Mouse (Mus musculus): ENCODE measurements around the gene Sh3rf1. TPM values are rescaled to one million over a fixed set of nuclear protein-coding genes. Genes with fewer than 3 reads are reported as not detected.

Gene Sh3rf1
- polyA plus RNA-seq, 1 experiment = 3.8 TPM

GRCm38 (mm10) chr8:61346941-61347340 is 123.3 kb downstream of the Sh3rf1 start:
- Histone ChIP-seq H3K79me2 (ENCODE audit: control insufficient read depth, insufficient read depth) (no peaks in the 10 kb centered on the region), H3K27me3 (ENCODE audit: control insufficient read depth, insufficient read depth, insufficient read length) (no peaks in the 10 kb centered on the region), H3K79me3 (ENCODE audit: low read depth) (no peaks in the 10 kb centered on the region), H3K4me3 (ENCODE audit: insufficient read depth, poor library complexity, severe bottlenecking) (no peak overlapping the region), H3ac (ENCODE audit: control insufficient read depth, insufficient read length, low read depth) (no peak overlapping the region), H3K36me3 (ENCODE audit: control insufficient read depth, insufficient read depth) (peaks cover 11% of the 10 kb centered on the region)
- TF ChIP-seq FOSL1 (IDR thresholded peaks at IDR 0.05; ENCODE audit: insufficient read depth, low read length, poor library complexity, severe bottlenecking) = no peak
- no peak for TF ChIP-seq USF1 (IDR thresholded peaks at IDR 0.05; ENCODE audit: low read depth)
- no peak for TF ChIP-seq MYOG (IDR thresholded peaks at IDR 0.05; ENCODE audit: control insufficient read depth, extremely low read depth, insufficient read length)
- TF ChIP-seq CEBPB (IDR thresholded peaks at IDR 0.05; ENCODE audit: low read depth) = no peak
- no peak for TF ChIP-seq MAX (IDR thresholded peaks at IDR 0.05)
- TF ChIP-seq CTCF (IDR thresholded peaks at IDR 0.05; ENCODE audit: control insufficient read depth, insufficient read depth, insufficient read length) = no peak
- no peak for TF ChIP-seq MYOD1 (IDR thresholded peaks at IDR 0.05; ENCODE audit: control insufficient read depth, insufficient read length, low read depth)

- Histone ChIP-seq H3K36me3 (ENCODE audit: control insufficient read depth, insufficient read depth) (peaks cover 11% of the 10 kb centered on the region), H3K27me3 (ENCODE audit: control insufficient read depth, insufficient read depth, insufficient read length) (no peaks in the 10 kb centered on the region), H3K4me3 (ENCODE audit: insufficient read depth, poor library complexity, severe bottlenecking) (no peak overlapping the region), H3ac (ENCODE audit: control insufficient read depth, insufficient read length, low read depth) (no peak overlapping the region), H3K79me3 (ENCODE audit: low read depth) (no peaks in the 10 kb centered on the region), H3K79me2 (ENCODE audit: control insufficient read depth, insufficient read depth) (no peaks in the 10 kb centered on the region)
- no peak for TF ChIP-seq MYOG (IDR thresholded peaks at IDR 0.05; ENCODE audit: control insufficient read depth, extremely low read depth, insufficient read length)
- no peak for TF ChIP-seq CTCF (IDR thresholded peaks at IDR 0.05; ENCODE audit: control insufficient read depth, insufficient read depth, insufficient read length)
- no peak for TF ChIP-seq MAX (IDR thresholded peaks at IDR 0.05)
- TF ChIP-seq FOSL1 (IDR thresholded peaks at IDR 0.05; ENCODE audit: insufficient read depth, low read length, poor library complexity, severe bottlenecking) = no peak
- no peak for TF ChIP-seq USF1 (IDR thresholded peaks at IDR 0.05; ENCODE audit: low read depth)
- no peak for TF ChIP-seq MYOD1 (IDR thresholded peaks at IDR 0.05; ENCODE audit: control insufficient read depth, insufficient read length, low read depth)
- no peak for TF ChIP-seq CEBPB (IDR thresholded peaks at IDR 0.05; ENCODE audit: low read depth)
These were observed 123.9 kb downstream of the Sh3rf1 start for GRCm38 (mm10) chr8:61347526-61347925.

- Histone ChIP-seq H3K27me3 (ENCODE audit: control insufficient read depth, insufficient read depth, insufficient read length) (no peaks in the 10 kb centered on the region), H3K79me2 (ENCODE audit: control insufficient read depth, insufficient read depth) (no peaks in the 10 kb centered on the region), H3K36me3 (ENCODE audit: control insufficient read depth, insufficient read depth) (peaks cover 11% of the 10 kb centered on the region), H3K4me3 (ENCODE audit: insufficient read depth, poor library complexity, severe bottlenecking) (no peak overlapping the region), H3K79me3 (ENCODE audit: low read depth) (no peaks in the 10 kb centered on the region), H3ac (ENCODE audit: control insufficient read depth, insufficient read length, low read depth) (no peak overlapping the region)
- TF ChIP-seq MYOG (IDR thresholded peaks at IDR 0.05; ENCODE audit: control insufficient read depth, extremely low read depth, insufficient read length) (no peak), FOSL1 (IDR thresholded peaks at IDR 0.05; ENCODE audit: insufficient read depth, low read length, poor library complexity, severe bottlenecking) (no peak), MAX (IDR thresholded peaks at IDR 0.05) (no peak), USF1 (IDR thresholded peaks at IDR 0.05; ENCODE audit: low read depth) (no peak), MYOD1 (IDR thresholded peaks at IDR 0.05; ENCODE audit: control insufficient read depth, insufficient read length, low read depth) (no peak), CEBPB (IDR thresholded peaks at IDR 0.05; ENCODE audit: low read depth) (no peak), CTCF (IDR thresholded peaks at IDR 0.05; ENCODE audit: control insufficient read depth, insufficient read depth, insufficient read length) (no peak)
These were observed 124.4 kb downstream of the Sh3rf1 start for GRCm38 (mm10) chr8:61348029-61348428.

GRCm38 (mm10) chr8:61348518-61348917 is 124.8 kb downstream of the Sh3rf1 start:
- Histone ChIP-seq H3K36me3 (ENCODE audit: control insufficient read depth, insufficient read depth) (peaks cover 11% of the 10 kb centered on the region), H3K4me3 (ENCODE audit: insufficient read depth, poor library complexity, severe bottlenecking) (no peak overlapping the region), H3K79me3 (ENCODE audit: low read depth) (no peaks in the 10 kb centered on the region), H3K27me3 (ENCODE audit: control insufficient read depth, insufficient read depth, insufficient read length) (no peaks in the 10 kb centered on the region), H3K79me2 (ENCODE audit: control insufficient read depth, insufficient read depth) (no peaks in the 10 kb centered on the region), H3ac (ENCODE audit: control insufficient read depth, insufficient read length, low read depth) (no peak overlapping the region)
- TF ChIP-seq MAX (IDR thresholded peaks at IDR 0.05) (no peak), CEBPB (IDR thresholded peaks at IDR 0.05; ENCODE audit: low read depth) (no peak), MYOG (IDR thresholded peaks at IDR 0.05; ENCODE audit: control insufficient read depth, extremely low read depth, insufficient read length) (no peak), USF1 (IDR thresholded peaks at IDR 0.05; ENCODE audit: low read depth) (no peak), FOSL1 (IDR thresholded peaks at IDR 0.05; ENCODE audit: insufficient read depth, low read length, poor library complexity, severe bottlenecking) (no peak), CTCF (IDR thresholded peaks at IDR 0.05; ENCODE audit: control insufficient read depth, insufficient read depth, insufficient read length) (no peak), MYOD1 (IDR thresholded peaks at IDR 0.05; ENCODE audit: control insufficient read depth, insufficient read length, low read depth) (no peak)

GRCm38 (mm10) chr8:61350443-61350842 is 126.8 kb downstream of the Sh3rf1 start:
- no peaks in the 10 kb centered on the region for H3K79me3 ChIP-seq (ENCODE audit: low read depth)
- H3K4me3 ChIP-seq (ENCODE audit: insufficient read depth, poor library complexity, severe bottlenecking) = no peak overlapping the region
- TF ChIP-seq MYOD1 (IDR thresholded peaks at IDR 0.05; ENCODE audit: control insufficient read depth, insufficient read length, low read depth) (no peak), USF1 (IDR thresholded peaks at IDR 0.05; ENCODE audit: low read depth) (no peak), MAX (IDR thresholded peaks at IDR 0.05) (no peak), CEBPB (IDR thresholded peaks at IDR 0.05; ENCODE audit: low read depth) (no peak), CTCF (IDR thresholded peaks at IDR 0.05; ENCODE audit: control insufficient read depth, insufficient read depth, insufficient read length) (no peak), FOSL1 (IDR thresholded peaks at IDR 0.05; ENCODE audit: insufficient read depth, low read length, poor library complexity, severe bottlenecking) (no peak), MYOG (IDR thresholded peaks at IDR 0.05; ENCODE audit: control insufficient read depth, extremely low read depth, insufficient read length) (no peak)
- H3K79me2 ChIP-seq (ENCODE audit: control insufficient read depth, insufficient read depth) = no peaks in the 10 kb centered on the region
- peaks cover 11% of the 10 kb centered on the region for H3K36me3 ChIP-seq (ENCODE audit: control insufficient read depth, insufficient read depth)
- H3K27me3 ChIP-seq (ENCODE audit: control insufficient read depth, insufficient read depth, insufficient read length) = no peaks in the 10 kb centered on the region
- H3ac ChIP-seq (ENCODE audit: control insufficient read depth, insufficient read length, low read depth) = no peak overlapping the region

- Histone ChIP-seq H3ac (ENCODE audit: control insufficient read depth, insufficient read length, low read depth) (no peak overlapping the region), H3K79me2 (ENCODE audit: control insufficient read depth, insufficient read depth) (no peaks in the 10 kb centered on the region), H3K79me3 (ENCODE audit: low read depth) (no peaks in the 10 kb centered on the region), H3K4me3 (ENCODE audit: insufficient read depth, poor library complexity, severe bottlenecking) (no peak overlapping the region), H3K27me3 (ENCODE audit: control insufficient read depth, insufficient read depth, insufficient read length) (no peaks in the 10 kb centered on the region), H3K36me3 (ENCODE audit: control insufficient read depth, insufficient read depth) (peaks cover 11% of the 10 kb centered on the region)
- TF ChIP-seq CTCF (IDR thresholded peaks at IDR 0.05; ENCODE audit: control insufficient read depth, insufficient read depth, insufficient read length) = no peak
- no peak for TF ChIP-seq USF1 (IDR thresholded peaks at IDR 0.05; ENCODE audit: low read depth)
- no peak for TF ChIP-seq MYOD1 (IDR thresholded peaks at IDR 0.05; ENCODE audit: control insufficient read depth, insufficient read length, low read depth)
- TF ChIP-seq MYOG (IDR thresholded peaks at IDR 0.05; ENCODE audit: control insufficient read depth, extremely low read depth, insufficient read length) = no peak
- no peak for TF ChIP-seq MAX (IDR thresholded peaks at IDR 0.05)
- TF ChIP-seq CEBPB (IDR thresholded peaks at IDR 0.05; ENCODE audit: low read depth) = no peak
- TF ChIP-seq FOSL1 (IDR thresholded peaks at IDR 0.05; ENCODE audit: insufficient read depth, low read length, poor library complexity, severe bottlenecking) = no peak
These were observed 128.0 kb downstream of the Sh3rf1 start for GRCm38 (mm10) chr8:61351638-61352037.

All from C2C12 (cell line).